Mouse (Mus musculus) megakaryocyte, embryonic 14.5 days (primary cell): ENCODE measurements at regions not wholly inside any gene's neighbourhood (a gene's known extent, or its start where the extent isn't known, plus 50 kb on each side); places are given as distances from the start of the nearest gene placed in this dataset.

Experiments
- FLI1 ChIP-seq: IDR thresholded peaks from 2 replicates; pipeline ENCODE4 v1.6.1; 2012; ENCODE audit warnings: low read length, inconsistent platforms, mixed read lengths
- GATA1 ChIP-seq: IDR thresholded peaks from 3 replicates; pipeline ENCODE4 v1.6.1; 2012; ENCODE audit warnings: mixed read lengths, low read length, inconsistent platforms, borderline replicate concordance

DNA sequence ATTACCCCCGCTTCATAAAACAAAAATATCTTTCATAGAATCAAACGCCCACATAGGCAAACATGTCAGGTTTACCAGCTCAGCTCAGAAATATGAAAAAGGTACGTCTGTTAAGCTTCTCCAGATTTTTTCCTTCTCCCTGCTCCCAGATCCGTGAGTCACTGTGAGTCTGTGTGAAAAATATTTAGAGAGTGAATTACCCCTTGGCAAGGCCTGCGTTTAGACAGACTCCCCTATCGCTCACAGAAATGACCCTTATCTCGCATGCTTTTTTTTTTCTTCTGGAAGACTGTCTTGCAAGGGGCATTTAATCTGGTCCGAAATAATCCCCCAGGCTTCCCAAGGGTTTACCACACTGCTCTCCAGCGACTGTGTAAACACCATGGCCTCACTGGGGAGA, 102.4 kb upstream of the Fn1 start:
- TF ChIP-seq FLI1, result no peak
- TF ChIP-seq GATA1, result no peak
